Mouse (Mus musculus) limb, embryonic 14.5 days (tissue): Measurements from ENCODE around the gene Nfix. TPM values are rescaled to one million over a fixed set of nuclear protein-coding genes. Genes with fewer than 3 reads are reported as not detected.

Source experiments
- ATAC-seq: fragments of 200-750 bp; cut with Nextera tagmentation; 2 replicates; pipeline ENCODE4 v1.8.0; 2017; ENCODE audit warnings: low read depth, moderate number of reproducible peaks, moderate TSS enrichment; ENCODE audit not compliant: low FRiP score
- DNase-seq: peaks from one replicate; pipeline ENCODE4 v3.0.0-alpha.2; 2015; ENCODE audit warnings: low spot score
- H3K27ac ChIP-seq: fragments of 300-500 bp; sonication (generic); replicated peaks from 2 replicates; pipeline ENCODE4 v1.5.1; 2014; ENCODE audit warnings: low read depth, mild to moderate bottlenecking, low read length, moderate library complexity, mixed read lengths
- H3K27me3 ChIP-seq: fragments of 300-500 bp; sonication (generic); 2 replicates; pipeline ENCODE4 v1.6.1; 2014; ENCODE audit warnings: low read length, mixed read lengths; ENCODE audit not compliant: control insufficient read depth, insufficient read depth
- H3K36me3 ChIP-seq: fragments of 300-500 bp; sonication (generic); 2 replicates; pipeline ENCODE4 v1.6.1; 2014; ENCODE audit warnings: mild to moderate bottlenecking, low read length, moderate library complexity, mixed read lengths; ENCODE audit not compliant: control insufficient read depth, insufficient read depth
- H3K4me1 ChIP-seq: fragments of 300-500 bp; sonication (generic); 2 replicates; pipeline ENCODE4 v1.6.1; 2014; ENCODE audit warnings: antibody characterized with exemption, low read length, mixed read lengths; ENCODE audit not compliant: control insufficient read depth, insufficient read depth
- H3K4me2 ChIP-seq: fragments of 300-500 bp; sonication (generic); replicated peaks from 2 replicates; pipeline ENCODE4 v1.6.1; 2014; ENCODE audit warnings: low read depth, mild to moderate bottlenecking, low read length, moderate library complexity; ENCODE audit not compliant: severe bottlenecking
- H3K4me3 ChIP-seq: fragments of 300-500 bp; sonication (generic); replicated peaks from 2 replicates; pipeline ENCODE4 v1.5.1; 2014; ENCODE audit warnings: low read length
- H3K9ac ChIP-seq: fragments of 300-500 bp; sonication (generic); 2 replicates; pipeline ENCODE4 v1.6.1; 2014; ENCODE audit warnings: mild to moderate bottlenecking, low read depth, low read length, moderate library complexity; ENCODE audit not compliant: severe bottlenecking
- H3K9me3 ChIP-seq: fragments of 300-500 bp; sonication (generic); 2 replicates; pipeline ENCODE4 v1.6.1; 2016; ENCODE audit warnings: low read length; ENCODE audit not compliant: control insufficient read depth
- POLR2A ChIP-seq: fragments of 200-500 bp; IDR thresholded peaks from 2 replicates; pipeline ENCODE4 v1.8.0; 2012; ENCODE audit warnings: inconsistent platforms, mild to moderate bottlenecking, moderate library complexity, borderline replicate concordance; ENCODE audit not compliant: insufficient read depth, insufficient read length; ENCODE audit errors: extremely low read depth
- WGBS: fragments of 180-500 bp; shearing (Covaris S2); extraction: QIAGEN DNeasy Blood & Tissue Kit; methylation state at CpG from one replicate; pipeline ENCODE4 v1.1.7; 2014; 5-methylcytosine and 5-hydroxymethylcytosine counted together
- polyA plus RNA-seq, 2 experiments: library from polyadenylated mRNA; depleted of rRNA in 1 of 2; stranded (reverse) in 1 of 2; unstranded in 1 of 2; fragments of >200 nt; fragmentation: Nextera tagmentation in 1 of 2; extraction: Ambion mirVana in 1 of 2; gene quantifications; 2 replicates each; pipeline versions ENCODE4 v1.2.1 to v1.2.3; 2012 to 2014

Gene Nfix
- polyA plus RNA-seq, 2 experiments: 81.2 to 100 TPM

DNA sequence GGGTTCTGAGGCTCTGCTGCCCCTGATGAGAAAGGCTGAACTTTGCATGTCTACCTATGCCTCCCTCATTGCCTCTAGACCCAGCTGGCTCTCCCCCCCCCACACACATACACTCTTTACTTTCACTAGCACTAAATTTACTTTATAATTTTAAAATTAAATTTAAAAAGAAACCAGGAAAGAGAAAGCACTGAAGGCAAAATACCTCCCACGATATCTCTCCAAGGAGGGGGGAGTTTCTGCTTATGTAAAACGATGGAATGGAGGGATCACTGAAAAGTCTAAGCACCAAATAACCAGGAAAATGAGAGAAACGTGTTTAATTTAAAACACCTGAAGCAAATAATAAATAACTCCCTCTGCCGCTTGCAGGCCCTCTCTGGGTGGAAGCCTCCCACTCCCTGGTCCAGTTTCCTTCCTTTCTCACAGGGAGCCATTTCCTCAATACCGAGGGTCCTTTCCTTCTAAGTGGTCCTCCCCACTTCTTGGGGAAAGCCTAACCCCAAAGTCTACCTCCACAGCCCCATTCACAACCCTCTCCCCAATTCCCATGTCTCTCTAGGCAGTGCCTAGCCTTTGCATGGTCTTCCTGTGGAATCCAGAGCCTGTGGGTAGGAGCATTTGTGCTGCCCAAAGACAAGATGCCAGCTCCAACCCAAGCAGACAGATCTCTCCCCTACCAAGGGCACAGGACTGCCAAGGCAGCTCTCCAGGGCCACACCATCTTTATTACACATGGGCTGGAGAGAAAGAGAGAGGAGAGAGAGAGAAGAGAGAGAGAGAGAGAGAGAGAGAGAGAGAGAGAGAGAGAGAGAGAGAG lies 18.2 kb downstream of the Nfix start:
- no peak for TF ChIP-seq POLR2A
- H3K4me2 ChIP-seq: peak overlapping the region; percentile 22
- no peaks in the 10 kb centered on the region for H3K9me3 ChIP-seq
- H3K27ac ChIP-seq: peak overlapping the region; percentile 52
- H3K27me3 ChIP-seq: peaks cover 22% of the 10 kb centered on the region; the same call in 1 of the 2 replicates
- no peak overlapping the region for H3K4me3 ChIP-seq
- DNase-seq (no peak), ATAC-seq (no peak)
- no peak overlapping the region for H3K9ac ChIP-seq
- H3K36me3 ChIP-seq: 0 out of 2 replicates have a peak, but pooled peaks cover 9% of the 10 kb centered on the region
- WGBS: 22% methylated on average over 5 of the region's 5 CpGs
- peaks cover 97% of the 10 kb centered on the region for H3K4me1 ChIP-seq

DNA sequence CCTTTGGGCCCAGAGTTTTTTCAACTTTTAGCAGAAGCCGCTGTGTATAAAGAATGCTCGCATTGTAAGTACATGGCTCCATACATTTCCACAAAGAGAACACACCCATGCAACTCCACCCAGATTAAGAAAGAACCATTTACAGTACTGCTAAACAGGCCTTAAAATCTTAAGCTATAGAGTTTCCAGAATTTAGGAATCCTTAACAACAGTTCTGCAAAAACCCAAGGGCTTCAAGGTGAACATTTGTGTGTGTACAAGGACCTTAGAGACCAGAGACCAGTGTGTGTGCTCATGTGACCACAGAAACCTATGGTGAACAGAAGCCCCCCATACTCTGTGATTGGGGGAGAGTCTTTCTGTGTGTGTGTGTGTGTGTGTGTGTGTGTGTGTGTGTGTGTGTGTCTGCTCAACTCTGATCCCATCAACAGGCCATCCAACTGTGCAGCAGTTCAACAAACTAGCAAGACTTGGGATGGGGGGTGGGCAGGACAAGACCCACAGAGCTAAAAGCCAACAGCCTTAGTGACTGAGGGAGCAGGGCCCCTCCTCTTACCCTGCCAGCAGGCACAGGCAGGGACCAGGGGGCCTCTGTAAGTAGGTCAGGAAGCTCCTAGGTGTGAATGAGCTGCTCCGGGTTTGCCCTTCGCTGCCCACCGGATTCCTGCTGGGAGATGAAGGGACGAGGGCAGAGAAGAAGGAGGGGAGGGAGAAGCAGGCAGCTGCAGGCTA lies 19.0 kb downstream of the Nfix start:
- Histone ChIP-seq H3K4me1 (peaks cover 94% of the 10 kb centered on the region), H3K4me2 (peak overlapping the region; percentile 15), H3K9ac (no peak overlapping the region), H3K36me3 (peaks cover 8% of the 10 kb centered on the region; the same call in 1 of the 2 replicates), H3K4me3 (no peak overlapping the region), H3K27me3 (peaks cover 17% of the 10 kb centered on the region; the same call in 1 of the 2 replicates), H3K9me3 (no peaks in the 10 kb centered on the region), H3K27ac (peak overlapping the region; percentile 52)
- DNase-seq: no peak
- ATAC-seq: no peak
- TF ChIP-seq POLR2A: no peak
- WGBS: 28% methylated on average over 6 of the region's 6 CpGs

DNA sequence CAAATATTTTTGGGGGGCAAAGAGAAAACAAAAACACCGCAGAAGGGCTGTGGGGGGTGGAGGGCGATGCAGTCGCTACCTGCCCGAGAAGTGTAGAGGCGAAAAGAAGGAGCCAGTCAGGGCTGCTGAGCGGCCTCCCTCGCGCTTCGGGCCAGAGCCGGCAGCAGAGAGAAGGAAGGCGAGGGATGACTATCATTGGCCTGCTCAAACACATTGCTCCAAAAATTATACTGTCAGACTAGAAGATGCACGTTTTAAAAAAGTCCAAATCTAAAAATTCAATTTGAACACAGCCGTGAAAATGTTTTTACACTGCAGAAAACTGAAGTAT lies 20.0 kb downstream of the Nfix start:
- ATAC-seq (no peak), DNase-seq (no peak)
- Histone ChIP-seq H3K36me3 (peaks cover 14% of the 10 kb centered on the region; the same call in 1 of the 2 replicates), H3K27me3 (peaks cover 13% of the 10 kb centered on the region; the same call in 1 of the 2 replicates), H3K4me3 (peak overlapping the region; percentile 7), H3K9me3 (no peaks in the 10 kb centered on the region), H3K4me1 (peaks cover 94% of the 10 kb centered on the region), H3K9ac (no peak overlapping the region), H3K4me2 (peak overlapping the region; percentile 39), H3K27ac (peak overlapping the region; percentile 52)
- WGBS: 18% methylated on average over 13 of the region's 13 CpGs
- TF ChIP-seq POLR2A: no peak

DNA sequence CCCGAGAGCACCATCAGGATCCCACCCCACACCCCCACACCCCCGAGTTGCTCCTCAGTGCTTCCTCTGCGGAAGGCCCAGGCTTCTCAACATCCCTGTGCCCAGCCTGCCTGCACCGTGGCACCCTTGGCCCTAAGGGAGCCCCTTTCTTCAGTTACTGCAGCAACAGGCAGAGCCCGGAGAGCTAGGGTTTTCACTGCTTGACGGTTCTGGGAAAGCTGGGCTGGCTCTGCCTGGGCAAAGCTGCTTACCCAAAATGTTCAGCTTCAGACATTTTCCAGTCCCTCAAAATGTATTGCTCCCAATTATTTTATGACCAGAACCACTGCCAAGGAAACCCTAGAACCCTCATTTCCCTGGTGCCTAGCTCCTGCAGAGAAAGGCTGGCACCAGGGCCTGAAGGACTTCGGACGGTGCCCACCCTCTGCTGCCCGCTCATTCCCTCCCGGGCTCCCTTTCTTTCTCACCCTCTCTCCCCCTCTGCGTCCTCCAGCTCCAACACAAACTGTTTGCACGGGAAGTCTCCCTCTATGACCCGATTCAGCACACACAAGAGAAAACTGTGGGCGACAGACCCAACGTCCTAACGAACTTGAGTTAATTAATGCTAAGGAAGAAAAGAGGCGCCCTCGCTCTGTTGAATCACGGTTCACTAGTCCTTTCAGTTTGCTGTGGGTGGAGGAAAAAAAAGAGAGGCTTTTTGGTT lies 20.5 kb downstream of the Nfix start:
- peaks cover 9% of the 10 kb centered on the region; the same call in 1 of the 2 replicates for H3K27me3 ChIP-seq
- peak overlapping the region; percentile 7 for H3K4me3 ChIP-seq
- H3K9me3 ChIP-seq: no peaks in the 10 kb centered on the region
- H3K27ac ChIP-seq: peak overlapping the region; percentile 52
- peak overlapping the region; percentile 39 for H3K4me2 ChIP-seq
- TF ChIP-seq POLR2A: no peak
- ATAC-seq: no peak
- 21% methylated on average over 18 of the region's 19 CpGs for WGBS
- H3K9ac ChIP-seq: peak overlapping the region; percentile 25
- H3K4me1 ChIP-seq: peaks cover 93% of the 10 kb centered on the region
- no peak for DNase-seq
- peaks cover 10% of the 10 kb centered on the region; the same call in 1 of the 2 replicates for H3K36me3 ChIP-seq

DNA sequence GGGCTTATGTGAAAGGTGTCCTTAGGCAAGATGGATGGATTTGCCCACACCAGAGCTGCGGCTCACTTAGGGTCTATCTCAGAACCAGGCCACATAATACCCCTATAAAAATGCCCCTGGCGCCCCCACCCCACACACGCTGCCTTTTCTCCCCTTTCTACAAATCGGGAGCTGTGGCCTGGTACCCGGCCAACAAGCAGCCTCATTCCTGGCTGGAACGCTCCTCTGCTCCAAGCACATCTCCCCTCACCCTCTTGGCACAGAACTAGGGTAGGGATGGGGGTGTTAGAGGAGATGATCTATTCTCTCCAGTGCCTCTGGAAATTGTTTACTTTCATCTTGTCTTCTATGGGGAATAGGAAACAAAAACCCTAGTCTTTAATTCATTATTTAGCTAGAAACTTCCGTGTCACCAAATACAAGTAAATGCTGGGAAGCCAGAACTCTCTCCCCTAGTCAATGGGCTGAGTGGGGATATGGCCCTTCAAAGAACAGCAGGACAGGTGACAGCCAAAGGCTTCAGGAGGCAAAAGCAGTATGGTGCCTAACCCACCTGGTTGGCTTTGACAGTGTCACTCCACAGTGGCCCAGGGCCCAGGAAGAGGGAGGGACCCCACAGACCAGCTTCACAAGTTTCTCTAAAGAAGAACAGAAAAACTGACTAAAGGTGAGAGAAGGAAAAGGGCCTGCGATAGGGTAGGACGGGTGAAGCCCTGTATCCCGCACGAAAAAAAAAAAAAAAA lies 21.3 kb downstream of the Nfix start:
- Histone ChIP-seq H3K4me3 (no peak overlapping the region), H3K27me3 (peaks cover 6% of the 10 kb centered on the region; the same call in 1 of the 2 replicates), H3K9me3 (no peaks in the 10 kb centered on the region), H3K9ac (0 out of 2 replicates have a peak overlapping the region, but pooled peaks have one; percentile 25), H3K36me3 (peaks cover 9% of the 10 kb centered on the region; the same call in 1 of the 2 replicates), H3K27ac (no peak overlapping the region), H3K4me2 (peak overlapping the region; percentile 39), H3K4me1 (peaks cover 84% of the 10 kb centered on the region)
- no peak for TF ChIP-seq POLR2A
- no peak for ATAC-seq
- 19% methylated on average over 11 of the region's 11 CpGs for WGBS
- DNase-seq: no peak
